Mouse (Mus musculus) erythroblast, embryonic 14.5 days (primary cell): ENCODE data around the gene Rbx1. TPM values are rescaled to one million over a fixed set of nuclear protein-coding genes. Genes with fewer than 3 reads are reported as not detected.
"Not testable (repeated sequence)": the region's sequence is repeated elsewhere in the genome, so short reads cannot be mapped to it uniquely, and the experiment has no call there.

ENCODE experiments used
- H3K27me3 ChIP-seq: 2 replicates; pipeline ENCODE4 v1.6.1; 2012; ENCODE audit warnings: inconsistent platforms; ENCODE audit not compliant: control insufficient read depth
- H3K36me3 ChIP-seq: 2 replicates; pipeline ENCODE4 v1.6.1; 2012; ENCODE audit warnings: mild to moderate bottlenecking, inconsistent platforms; ENCODE audit not compliant: control insufficient read depth
- H3K4me1 ChIP-seq: 2 replicates; pipeline ENCODE4 v1.6.1; 2012; ENCODE audit warnings: inconsistent platforms; ENCODE audit not compliant: control insufficient read depth
- H3K4me3 ChIP-seq: replicated peaks from 2 replicates; pipeline ENCODE3; 2012; ENCODE audit warnings: moderate library complexity, mild to moderate bottlenecking, inconsistent platforms
- H3K9me3 ChIP-seq: 2 replicates; pipeline ENCODE4 v1.6.1; 2012; ENCODE audit warnings: low read length, inconsistent platforms, mixed read lengths; ENCODE audit not compliant: control insufficient read depth
- GATA1 ChIP-seq: IDR thresholded peaks from 2 replicates; pipeline ENCODE4 v1.6.1; 2012; ENCODE audit warnings: low read length, inconsistent platforms, mixed read lengths
- TAL1 ChIP-seq: IDR thresholded peaks from 3 replicates; pipeline ENCODE4 v1.6.1; 2012; ENCODE audit warnings: low read length, inconsistent platforms, mixed read lengths
- polyA plus RNA-seq: library from polyadenylated mRNA; stranded (reverse); fragments of >175 nt; gene quantifications from 2 replicates; pipeline ENCODE4 v1.2.3, GENCODE M21; 2012

The Rbx1 gene
- polyA plus RNA-seq, 1 experiment = 2.0 TPM

- H3K9me3 ChIP-seq = no peaks in the 10 kb centered on the region
- peaks cover 44% of the 10 kb centered on the region for H3K36me3 ChIP-seq
These were observed 26.9 kb upstream of the Rbx1 start for GRCm38 (mm10) chr15:81439236-81439635.

DNA sequence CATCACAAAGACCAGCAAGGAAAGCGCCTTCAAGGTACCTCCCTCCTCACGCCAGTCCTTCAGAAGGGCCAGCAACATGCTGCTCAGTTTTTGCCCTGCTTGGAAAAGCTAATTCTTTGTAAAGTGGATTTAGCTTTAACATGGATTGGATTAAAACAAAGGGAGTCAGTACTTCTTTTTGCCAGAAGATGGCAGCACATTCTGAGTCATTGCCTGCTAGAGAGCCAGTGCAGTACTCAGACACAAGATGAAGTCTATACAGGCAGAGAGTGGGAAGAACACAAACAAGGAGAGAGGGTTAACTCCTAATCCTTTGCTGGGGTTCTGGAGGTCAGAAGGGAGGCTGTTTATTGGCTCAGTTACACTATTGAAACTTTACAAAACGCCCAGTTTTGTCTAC is 17.6 kb upstream of the Rbx1 start:
- Histone ChIP-seq H3K36me3 (peaks cover 65% of the 10 kb centered on the region), H3K4me3 (no peak overlapping the region), H3K9me3 (no peaks in the 10 kb centered on the region), H3K4me1 (no peaks in the 10 kb centered on the region), H3K27me3 (no peaks in the 10 kb centered on the region)
- TF ChIP-seq TAL1 (no peak), GATA1 (no peak)

More at GRCm38 (mm10) chr15:81439236-81439635, 26.9 kb upstream of the Rbx1 start:
- Histone ChIP-seq H3K27me3 (no peaks in the 10 kb centered on the region), H3K4me1 (no peaks in the 10 kb centered on the region; the same call in 1 of the 2 replicates), H3K4me3 (no peak overlapping the region)
- TF ChIP-seq TAL1 (no peak), GATA1 (no peak)

GRCm38 (mm10) chr15:81461523-81461922 is 4.6 kb upstream of the Rbx1 start:
- peaks cover 15% of the 10 kb centered on the region for H3K9me3 ChIP-seq
- H3K4me3 ChIP-seq = no peak overlapping the region
- H3K4me1 ChIP-seq = peaks cover 11% of the 10 kb centered on the region
- no peaks in the 10 kb centered on the region for H3K27me3 ChIP-seq
- H3K36me3 ChIP-seq = peaks cover 13% of the 10 kb centered on the region
- TF ChIP-seq GATA1 (no peak), TAL1 (no peak)

GRCm38 (mm10) chr15:81465016-81465660 is 958 bp upstream of the Rbx1 start:
- Histone ChIP-seq H3K9me3 (peaks cover 13% of the 10 kb centered on the region), H3K4me3 (peak overlapping the region; percentile 90), H3K36me3 (peaks cover 26% of the 10 kb centered on the region), H3K27me3 (no peaks in the 10 kb centered on the region), H3K4me1 (peaks cover 32% of the 10 kb centered on the region)
- TF ChIP-seq GATA1 (no peak), TAL1 (no peak)

DNA sequence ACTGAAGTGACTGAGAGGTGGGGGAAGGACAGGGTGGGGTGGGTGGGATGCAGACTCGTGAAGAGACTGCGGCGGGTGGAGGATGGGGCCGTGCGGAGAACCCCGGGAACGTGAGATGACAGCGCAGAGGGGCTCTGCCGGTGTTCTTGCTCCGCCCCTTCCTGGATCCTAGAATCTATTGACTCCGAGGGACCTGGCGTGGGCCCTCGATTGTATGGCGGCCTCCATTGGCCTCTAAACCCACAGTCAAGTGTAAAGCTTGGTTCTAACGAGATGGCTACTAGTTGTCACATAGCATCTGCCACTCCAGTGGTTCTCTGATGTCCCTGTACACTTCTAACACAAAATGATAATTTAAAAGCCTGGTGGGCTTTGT is 630 bp downstream of the Rbx1 start:
- H3K4me3 ChIP-seq = peak overlapping the region; percentile 90
- TF ChIP-seq TAL1 (no peak), GATA1 (no peak)
- H3K36me3 ChIP-seq = peaks cover 38% of the 10 kb centered on the region
- H3K27me3 ChIP-seq = no peaks in the 10 kb centered on the region
- peaks cover 32% of the 10 kb centered on the region for H3K4me1 ChIP-seq
- H3K9me3 ChIP-seq = peaks cover 9% of the 10 kb centered on the region

GRCm38 (mm10) chr15:81470735-81471134 is 4.6 kb downstream of the Rbx1 start:
- Histone ChIP-seq H3K4me3 (no peak overlapping the region), H3K27me3 (no peaks in the 10 kb centered on the region), H3K4me1 (peaks cover 24% of the 10 kb centered on the region), H3K9me3 (no peaks in the 10 kb centered on the region), H3K36me3 (peaks cover 74% of the 10 kb centered on the region)
- no peak for TF ChIP-seq TAL1
- no peak for TF ChIP-seq GATA1

- no peaks in the 10 kb centered on the region for H3K9me3 ChIP-seq
- no peaks in the 10 kb centered on the region for H3K27me3 ChIP-seq
- H3K4me3 ChIP-seq = no peak overlapping the region
- TF ChIP-seq TAL1 = no peak
- TF ChIP-seq GATA1 = no peak
- peaks cover 84% of the 10 kb centered on the region for H3K36me3 ChIP-seq
- H3K4me1 ChIP-seq = peaks cover 24% of the 10 kb centered on the region
These were observed 6.2 kb downstream of the Rbx1 start for GRCm38 (mm10) chr15:81472256-81472655.

DNA sequence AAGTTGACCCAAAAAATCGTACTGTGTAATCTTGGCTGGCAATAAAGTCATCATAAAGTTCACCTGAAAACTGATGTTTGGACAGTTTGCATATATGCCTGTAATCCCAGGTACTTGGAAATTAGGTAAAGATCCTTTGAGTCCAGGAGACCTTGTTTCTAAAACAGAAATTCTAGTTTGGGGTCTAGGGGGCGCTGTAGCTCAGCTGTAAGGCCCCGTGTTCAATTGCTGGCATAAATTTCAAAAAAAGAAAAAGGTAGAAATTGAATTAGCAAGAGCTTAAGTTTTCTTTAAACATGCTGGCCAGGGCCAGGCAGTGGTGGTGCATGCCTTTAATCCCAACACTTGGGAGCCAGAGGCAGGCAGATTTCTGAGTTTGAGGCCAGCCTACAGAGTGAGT is 9.6 kb downstream of the Rbx1 start:
- TF ChIP-seq TAL1 (no peak), GATA1 (no peak)
- no peaks in the 10 kb centered on the region for H3K27me3 ChIP-seq
- H3K9me3 ChIP-seq = no peaks in the 10 kb centered on the region
- no peak overlapping the region for H3K4me3 ChIP-seq
- peaks cover 59% of the 10 kb centered on the region for H3K36me3 ChIP-seq
- peaks cover 9% of the 10 kb centered on the region for H3K4me1 ChIP-seq

GRCm38 (mm10) chr15:81476597-81476996 is 10.5 kb downstream of the Rbx1 start:
- Histone ChIP-seq H3K9me3 (no peaks in the 10 kb centered on the region), H3K36me3 (peaks cover 50% of the 10 kb centered on the region), H3K27me3 (no peaks in the 10 kb centered on the region), H3K4me3 (no peak overlapping the region), H3K4me1 (peaks cover 16% of the 10 kb centered on the region)
- no peak for TF ChIP-seq TAL1
- no peak for TF ChIP-seq GATA1

DNA sequence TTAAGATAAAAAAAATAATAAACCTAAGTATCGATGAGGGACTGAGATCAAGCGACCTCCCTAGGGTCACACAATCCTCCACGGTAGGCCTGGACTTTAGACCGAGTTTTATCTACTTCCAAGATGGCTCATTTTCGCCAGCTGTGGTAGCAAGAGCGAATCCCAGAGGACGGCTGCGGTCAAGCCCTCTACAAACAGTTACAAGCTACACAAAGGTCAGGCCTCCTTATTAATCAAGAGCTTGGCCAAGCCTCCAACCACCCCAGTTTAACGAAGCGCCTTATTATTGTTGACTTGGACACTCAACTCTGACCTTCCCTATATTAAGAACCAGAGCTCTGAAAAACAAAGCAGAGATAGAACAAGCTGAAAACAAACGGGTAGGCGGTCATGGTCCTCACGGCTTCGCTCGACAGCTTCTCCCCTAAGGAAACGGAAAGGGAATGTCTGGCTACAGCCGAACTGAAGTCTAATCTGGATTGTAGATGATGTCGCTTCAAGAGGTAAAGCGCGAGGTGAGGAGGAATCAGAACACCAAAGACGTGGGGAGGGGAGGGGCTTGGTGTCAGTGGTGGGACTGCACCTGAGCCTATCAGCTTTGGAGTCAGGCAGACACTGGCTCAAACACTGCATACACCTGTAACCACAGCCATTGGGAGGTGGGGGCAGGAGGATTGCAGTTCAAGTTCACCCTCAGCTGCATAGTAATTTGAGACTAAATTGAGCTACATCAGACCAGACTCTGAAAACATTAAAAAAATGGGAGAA is 13.5 kb downstream of the Rbx1 start:
- no peaks in the 10 kb centered on the region for H3K9me3 ChIP-seq
- TF ChIP-seq TAL1 (no peak), GATA1 (no peak)
- peaks cover 20% of the 10 kb centered on the region for H3K36me3 ChIP-seq
- H3K4me3 ChIP-seq = no peak overlapping the region
- peaks cover 17% of the 10 kb centered on the region for H3K4me1 ChIP-seq
- H3K27me3 ChIP-seq = no peaks in the 10 kb centered on the region

DNA sequence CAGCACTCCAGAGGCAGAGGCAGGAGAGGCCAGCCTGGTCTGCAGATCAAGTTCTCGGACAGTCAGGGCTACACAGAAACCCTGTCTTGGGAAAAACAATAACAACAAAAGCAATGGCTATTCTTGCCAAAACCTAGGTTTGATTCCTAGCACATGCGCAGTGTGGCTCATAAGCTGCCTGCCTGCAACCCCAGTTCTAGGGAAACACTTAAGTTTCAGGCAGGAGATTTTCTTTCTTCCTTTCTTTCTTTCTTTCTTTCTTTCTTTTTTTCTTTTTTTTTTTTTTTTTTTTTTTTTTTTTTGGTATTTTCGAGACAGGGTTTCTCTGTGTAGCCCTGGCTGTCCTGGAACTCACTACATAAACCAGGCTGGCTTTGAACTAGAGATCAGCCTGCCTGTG is 14.2 kb downstream of the Rbx1 start:
- H3K27me3 ChIP-seq, H3K4me3 ChIP-seq, H3K9me3 ChIP-seq: not testable (repeated sequence)
- Histone ChIP-seq H3K36me3 (peaks cover 14% of the 10 kb centered on the region), H3K4me1 (peaks cover 16% of the 10 kb centered on the region)
